Mouse (Mus musculus) testis, adult 2 months (tissue): ENCODE measurements around the gene 1700016K19Rik.

Experiments used
- CTCF ChIP-seq: fragments of 200-500 bp; IDR thresholded peaks from 2 replicates; pipeline ENCODE4 v1.5.1; 2012; ENCODE audit warnings: low read depth, mild to moderate bottlenecking, inconsistent platforms, low read length, moderate library complexity; ENCODE audit not compliant: control insufficient read depth, insufficient read depth, insufficient replicate concordance
- POLR2A ChIP-seq: fragments of 200-500 bp; IDR thresholded peaks from 2 replicates; pipeline ENCODE4 v1.6.1; 2012; ENCODE audit warnings: low read depth, mild to moderate bottlenecking, inconsistent platforms, low read length, moderate library complexity; ENCODE audit not compliant: control insufficient read depth

DNA sequence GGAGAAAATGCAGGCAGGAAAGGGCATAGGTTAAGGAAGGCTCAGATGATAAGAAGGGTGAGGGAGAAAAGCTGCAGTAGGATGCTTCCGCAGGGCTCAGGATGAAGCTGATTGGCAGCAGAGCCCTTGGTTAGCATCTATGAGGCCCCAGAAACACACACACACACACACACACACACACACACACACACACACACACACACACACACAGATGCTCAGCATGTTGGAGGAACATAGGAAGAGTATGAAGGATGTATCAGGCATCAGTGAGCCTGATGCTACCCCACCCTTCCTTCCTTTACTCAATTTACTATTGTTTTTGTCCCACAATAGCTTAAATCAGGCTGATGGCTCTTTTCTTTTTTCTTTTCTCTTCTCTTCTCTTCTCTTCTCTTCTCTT, 15.1 kb upstream of the 1700016K19Rik start:
- TF ChIP-seq CTCF = no peak
- TF ChIP-seq POLR2A = no peak
